Mouse (Mus musculus): ENCODE data around the gene Col27a1.

DNA sequence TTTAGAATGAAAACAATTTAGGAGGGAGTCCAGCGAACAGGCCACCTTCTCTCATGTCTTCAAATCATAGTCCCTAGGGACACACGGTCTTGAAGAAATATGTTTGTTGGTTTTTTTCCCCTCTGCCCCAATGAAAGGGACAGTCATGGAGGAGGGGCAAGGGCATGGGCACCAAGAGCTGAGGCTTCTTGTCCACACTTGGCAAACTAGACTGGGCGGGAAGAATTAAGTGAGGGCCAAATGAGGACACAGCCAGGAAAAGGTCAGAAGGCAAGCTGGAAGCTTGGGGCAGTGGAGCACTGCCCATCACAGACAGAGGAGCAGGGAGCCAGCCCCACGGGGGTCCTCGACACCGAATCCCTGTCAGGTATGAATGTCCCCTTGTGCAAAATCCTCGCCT is 9.9 kb upstream of the Col27a1 start:
- TF ChIP-seq GATA1 (IDR thresholded peaks at IDR 0.05; ENCODE audit: borderline replicate concordance, low read length) (no peak), FLI1 (IDR thresholded peaks at IDR 0.05; ENCODE audit: low read length) (no peak)
